Mouse (Mus musculus) hindlimb bud, embryonic 11.5 days (tissue): ENCODE results near the gene Fap.

Experiments used
- DNase-seq: peaks from one replicate; pipeline ENCODE4 v3.0.0-alpha.2; 2012; ENCODE audit warnings: low read depth, low spot score; ENCODE audit errors: extremely low spot score

The Fap gene

DNA sequence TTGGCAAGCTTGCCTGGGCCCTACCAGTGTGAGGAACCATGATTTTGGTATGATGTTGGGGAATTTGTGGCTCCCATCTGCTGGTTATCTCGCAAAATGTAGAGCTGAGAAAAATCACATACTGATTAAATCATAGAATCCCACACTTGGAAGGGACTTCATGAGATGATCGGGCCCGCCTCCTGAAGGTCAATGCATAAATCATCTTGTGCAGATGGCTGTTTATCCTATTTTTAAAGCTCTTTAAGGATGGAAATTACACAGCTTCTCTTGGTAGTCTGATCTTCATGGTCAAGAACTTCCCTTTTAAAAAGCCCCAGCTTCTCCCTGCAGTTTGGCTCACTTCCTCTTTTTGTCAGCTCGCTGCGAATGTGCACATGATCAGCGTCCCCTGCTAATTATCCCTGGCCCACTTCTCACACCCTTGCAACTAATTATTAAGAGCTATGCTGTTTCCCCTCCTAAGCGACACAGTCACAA, 113.6 kb downstream of the Fap start:
- no peak for DNase-seq

GRCm38 (mm10) chr2:62459241-62460174, 114.4 kb downstream of the Fap start:
- no peak for DNase-seq

- peak; percentile 31 for DNase-seq
Measured at GRCm38 (mm10) chr2:62458070-62458469, 115.8 kb downstream of the Fap start.

GRCm38 (mm10) chr2:62454991-62455390, 118.9 kb downstream of the Fap start:
- no peak for DNase-seq

- no peak for DNase-seq
Measured at GRCm38 (mm10) chr2:62454033-62454432, 119.8 kb downstream of the Fap start.
